Mouse (Mus musculus): ENCODE measurements around the gene Bcl6. TPM values are rescaled to one million over a fixed set of nuclear protein-coding genes. Genes with fewer than 3 reads are reported as not detected.

The Bcl6 gene
- polyA plus RNA-seq, 1 experiment, result 103 TPM

DNA sequence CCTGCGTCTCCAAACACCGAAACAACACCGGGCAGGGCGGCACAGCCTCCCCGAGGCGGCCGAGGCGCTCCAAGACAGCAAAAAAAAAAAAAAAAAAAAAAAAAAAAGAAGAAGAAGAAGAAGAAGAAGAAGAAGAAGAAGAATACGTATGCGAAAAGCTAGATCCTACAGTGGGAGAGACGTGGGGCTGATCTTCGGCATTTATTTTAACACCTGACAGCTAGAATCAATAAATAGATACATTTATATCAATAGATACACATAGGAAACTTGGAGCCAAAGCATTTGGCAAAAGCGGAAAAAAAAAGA is 541 bp downstream of the Bcl6 start:
- peak overlapping the region; percentile 96 for H3K4me3 ChIP-seq (ENCODE audit: control insufficient read depth, insufficient read depth, low read length)
- DNase-seq, result no peak
- H3K27ac ChIP-seq (ENCODE audit: control insufficient read depth, insufficient read depth, low read length), result peak overlapping the region; percentile 93
- WGBS, result under 1% methylated on average over 13 of the region's 13 CpGs
- no peaks in the 10 kb centered on the region for H3K27me3 ChIP-seq (ENCODE audit: control insufficient read depth, insufficient read depth, low read length)
- H3K4me1 ChIP-seq (replicated peaks; ENCODE audit: control insufficient read depth, insufficient read depth, low read length), result peaks cover 23% of the 10 kb centered on the region
- H3K36me3 ChIP-seq (ENCODE audit: control insufficient read depth, insufficient read depth, low read length), result peaks cover under 1% of the 10 kb centered on the region; the same call in 1 of the 2 replicates
- TF ChIP-seq POLR2A (IDR thresholded peaks at IDR 0.05; ENCODE audit: control insufficient read depth, extremely low read depth, insufficient read depth, low read length, poor library complexity), result no peak
- no peak for TF ChIP-seq CTCF (IDR thresholded peaks at IDR 0.05; ENCODE audit: borderline replicate concordance, control insufficient read depth, extremely low read depth, insufficient read depth, low read length, poor library complexity)

- peaks cover 6% of the 10 kb centered on the region; the same call in 1 of the 2 replicates for H3K36me3 ChIP-seq (ENCODE audit: control insufficient read depth, insufficient read depth, low read length)
- H3K4me3 ChIP-seq (ENCODE audit: control insufficient read depth, insufficient read depth, low read length), result peak overlapping the region; percentile 96
- H3K27ac ChIP-seq (ENCODE audit: control insufficient read depth, insufficient read depth, low read length), result peak overlapping the region; percentile 93
- H3K27me3 ChIP-seq (ENCODE audit: control insufficient read depth, insufficient read depth, low read length), result no peaks in the 10 kb centered on the region
- DNase-seq, result peak; percentile 53
- H3K4me1 ChIP-seq (replicated peaks; ENCODE audit: control insufficient read depth, insufficient read depth, low read length), result peaks cover 23% of the 10 kb centered on the region
- under 1% methylated on average over 64 of the region's 64 CpGs for WGBS
- no peak for TF ChIP-seq CTCF (IDR thresholded peaks at IDR 0.05; ENCODE audit: borderline replicate concordance, control insufficient read depth, extremely low read depth, insufficient read depth, low read length, poor library complexity)
- no peak for TF ChIP-seq POLR2A (IDR thresholded peaks at IDR 0.05; ENCODE audit: control insufficient read depth, extremely low read depth, insufficient read depth, low read length, poor library complexity)
Observed at GRCm38 (mm10) chr16:23987341-23988156, 1.1 kb downstream of the Bcl6 start.

- TF ChIP-seq POLR2A (IDR thresholded peaks at IDR 0.05; ENCODE audit: control insufficient read depth, extremely low read depth, insufficient read depth, low read length, poor library complexity) (no peak), CTCF (IDR thresholded peaks at IDR 0.05; ENCODE audit: borderline replicate concordance, control insufficient read depth, extremely low read depth, insufficient read depth, low read length, poor library complexity) (no peak)
- Histone ChIP-seq H3K4me3 (ENCODE audit: control insufficient read depth, insufficient read depth, low read length) (peak overlapping the region; percentile 96), H3K36me3 (ENCODE audit: control insufficient read depth, insufficient read depth, low read length) (peaks cover 10% of the 10 kb centered on the region; the same call in 1 of the 2 replicates), H3K27ac (ENCODE audit: control insufficient read depth, insufficient read depth, low read length) (peak overlapping the region; percentile 93), H3K27me3 (ENCODE audit: control insufficient read depth, insufficient read depth, low read length) (no peaks in the 10 kb centered on the region), H3K4me1 (replicated peaks; ENCODE audit: control insufficient read depth, insufficient read depth, low read length) (peaks cover 25% of the 10 kb centered on the region)
- DNase-seq, result peak; percentile 54
- under 1% methylated on average over 17 of the region's 17 CpGs for WGBS
Observed at GRCm38 (mm10) chr16:23986871-23987270, 1.8 kb downstream of the Bcl6 start.

DNA sequence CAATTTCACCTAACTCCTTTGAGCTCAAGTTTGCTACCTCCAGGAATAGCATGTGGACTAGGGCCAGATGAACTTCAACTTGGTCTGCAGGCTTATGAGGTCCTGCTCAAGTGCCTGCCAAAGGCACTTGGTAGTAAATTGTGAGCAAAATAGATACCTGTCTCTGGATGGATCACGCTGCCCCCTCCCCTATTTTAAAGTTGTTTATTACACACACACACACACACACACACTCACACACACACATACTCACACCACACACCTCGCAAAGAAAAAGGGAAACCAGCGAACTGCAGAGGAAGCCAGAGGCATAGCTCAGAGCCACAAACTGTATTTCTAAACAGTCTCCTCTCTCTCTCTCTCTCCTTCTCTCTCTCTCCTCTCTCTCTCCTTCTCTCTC is 2.5 kb downstream of the Bcl6 start:
- Histone ChIP-seq H3K27ac (ENCODE audit: control insufficient read depth, insufficient read depth, low read length) (peak overlapping the region; percentile 93), H3K4me1 (replicated peaks; ENCODE audit: control insufficient read depth, insufficient read depth, low read length) (peaks cover 26% of the 10 kb centered on the region), H3K27me3 (ENCODE audit: control insufficient read depth, insufficient read depth, low read length) (no peaks in the 10 kb centered on the region), H3K4me3 (ENCODE audit: control insufficient read depth, insufficient read depth, low read length) (peak overlapping the region; percentile 96), H3K36me3 (ENCODE audit: control insufficient read depth, insufficient read depth, low read length) (peaks cover 12% of the 10 kb centered on the region; the same call in 1 of the 2 replicates)
- DNase-seq, result no peak
- TF ChIP-seq CTCF (IDR thresholded peaks at IDR 0.05; ENCODE audit: borderline replicate concordance, control insufficient read depth, extremely low read depth, insufficient read depth, low read length, poor library complexity) (no peak), POLR2A (IDR thresholded peaks at IDR 0.05; ENCODE audit: control insufficient read depth, extremely low read depth, insufficient read depth, low read length, poor library complexity) (no peak)
- WGBS, result 0% methylated on average over 3 of the region's 3 CpGs

GRCm38 (mm10) chr16:23985467-23985861 is 3.2 kb downstream of the Bcl6 start:
- under 1% methylated on average over 6 of the region's 6 CpGs for WGBS
- H3K4me3 ChIP-seq (ENCODE audit: control insufficient read depth, insufficient read depth, low read length), result no peak overlapping the region
- peaks cover 33% of the 10 kb centered on the region for H3K4me1 ChIP-seq (replicated peaks; ENCODE audit: control insufficient read depth, insufficient read depth, low read length)
- no peaks in the 10 kb centered on the region for H3K27me3 ChIP-seq (ENCODE audit: control insufficient read depth, insufficient read depth, low read length)
- TF ChIP-seq CTCF (IDR thresholded peaks at IDR 0.05; ENCODE audit: borderline replicate concordance, control insufficient read depth, extremely low read depth, insufficient read depth, low read length, poor library complexity) (no peak), POLR2A (IDR thresholded peaks at IDR 0.05; ENCODE audit: control insufficient read depth, extremely low read depth, insufficient read depth, low read length, poor library complexity) (no peak)
- peak; percentile 64 for DNase-seq
- H3K27ac ChIP-seq (ENCODE audit: control insufficient read depth, insufficient read depth, low read length), result peak overlapping the region; percentile 21; the same call in 1 of the 2 replicates
- peaks cover 12% of the 10 kb centered on the region; the same call in 1 of the 2 replicates for H3K36me3 ChIP-seq (ENCODE audit: control insufficient read depth, insufficient read depth, low read length)

GRCm38 (mm10) chr16:23984760-23985466 is 3.7 kb downstream of the Bcl6 start:
- Histone ChIP-seq H3K27ac (ENCODE audit: control insufficient read depth, insufficient read depth, low read length) (peak overlapping the region; percentile 79), H3K4me1 (replicated peaks; ENCODE audit: control insufficient read depth, insufficient read depth, low read length) (peaks cover 31% of the 10 kb centered on the region), H3K27me3 (ENCODE audit: control insufficient read depth, insufficient read depth, low read length) (no peaks in the 10 kb centered on the region), H3K36me3 (ENCODE audit: control insufficient read depth, insufficient read depth, low read length) (peaks cover 12% of the 10 kb centered on the region; the same call in 1 of the 2 replicates), H3K4me3 (ENCODE audit: control insufficient read depth, insufficient read depth, low read length) (peak overlapping the region; percentile 67)
- WGBS, result under 1% methylated on average over 22 of the region's 22 CpGs
- DNase-seq, result peak; percentile 64
- no peak for TF ChIP-seq POLR2A (IDR thresholded peaks at IDR 0.05; ENCODE audit: control insufficient read depth, extremely low read depth, insufficient read depth, low read length, poor library complexity)
